In the genomic region with DNA sequence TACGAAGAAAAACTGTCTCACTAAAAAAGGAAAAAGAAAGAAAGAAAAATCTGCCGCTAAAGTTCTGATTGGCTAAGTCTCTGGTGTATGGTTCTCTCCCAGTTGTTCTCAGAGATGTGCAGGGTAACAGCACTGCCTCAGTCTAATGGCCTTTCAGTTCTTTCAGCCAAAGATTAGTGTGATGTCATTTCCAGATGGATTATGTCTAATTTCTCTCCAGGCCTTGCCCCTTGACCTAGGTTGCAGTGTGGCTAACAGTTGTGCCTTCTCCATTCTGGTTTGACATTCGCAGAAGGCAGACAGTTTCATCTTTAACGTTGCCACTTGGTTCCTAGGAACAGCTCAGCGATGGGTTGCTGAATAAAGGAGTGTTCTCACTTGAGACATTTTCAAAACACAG, we compare ENCODE assay signal across 16 mouse cellular contexts.
DNase-seq lines count a peak whose midpoint lies in the region; ATAC-seq and TF ChIP-seq lines count a peak whose summit lies in the region.
"Had no signal": no experiment of that assay in that cellular context is flagged by ENCODE, and none has a peak within 500 bp of the region (broad histone marks: within the 10 kb centered on the region; RNA-seq: fewer than 3 reads in every experiment).

No protein-coding gene starts in this region.

- 54% methylated on average over 5 of the region's 5 CpGs for WGBS in kidney, postnatal 0 days
- WGBS in midbrain, embryonic 10.5 days: 83% methylated on average over 5 of the region's 5 CpGs
- 78% methylated on average over 5 of the region's 5 CpGs for WGBS in midbrain, embryonic 14.5 days

- intact Hi-C loops in heart, postnatal 25 days (cut with DNase I): loop anchor here (2.0 kb wide), 2 partner anchors 28 to 64 kb away; no protein-coding TSS in a partner anchor

- ATAC-seq in kidney, postnatal 0 days (replicated peaks; ENCODE audit: low FRiP score, low read depth): no peak
- no peak for ATAC-seq in midbrain, embryonic 14.5 days (ENCODE audit: low FRiP score, low TSS enrichment)
- ATAC-seq: forebrain, embryonic 13.5 days; midbrain, embryonic 15.5 days had no signal

- no peaks in the 10 kb centered on the region for H3K27me3 ChIP-seq in kidney, postnatal 0 days (ENCODE audit: insufficient read depth, low read length)
- 0 out of 2 replicates have a peak, but pooled peaks cover under 1% of the 10 kb centered on the region for H3K27me3 ChIP-seq in midbrain, embryonic 10.5 days (ENCODE audit: low read depth, poor library complexity, severe bottlenecking)
- H3K27me3 ChIP-seq in midbrain, embryonic 14.5 days (ENCODE audit: control insufficient read depth, insufficient read depth, low read length): no peaks in the 10 kb centered on the region
- H3K27me3 ChIP-seq: forebrain, embryonic 13.5 days; hindbrain, embryonic 12.5 days; midbrain, embryonic 15.5 days had no signal

- no peak overlapping the region for H3K4me3 ChIP-seq in kidney, postnatal 0 days (replicated peaks; ENCODE audit: low read depth, low read length)
- H3K4me3 ChIP-seq in midbrain, embryonic 10.5 days: no peak overlapping the region
- H3K4me3 ChIP-seq in midbrain, embryonic 14.5 days (replicated peaks; ENCODE audit: low read depth, low read length): no peak overlapping the region
- H3K4me3 ChIP-seq: forebrain, embryonic 13.5 days; hindbrain, embryonic 12.5 days; layer of hippocampus, adult 2 months; midbrain, embryonic 15.5 days had no signal

- no peak overlapping the region for H3K4me2 ChIP-seq in kidney, postnatal 0 days (ENCODE audit: low read length)
- H3K4me2 ChIP-seq in midbrain, embryonic 14.5 days (ENCODE audit: low read length): no peak overlapping the region
- H3K4me2 ChIP-seq: forebrain, embryonic 13.5 days; hindbrain, embryonic 12.5 days; midbrain, embryonic 15.5 days had no signal

- peaks cover 4% of the 10 kb centered on the region for H3K4me1 ChIP-seq in kidney, postnatal 0 days (replicated peaks; ENCODE audit: insufficient read depth, low read length)
- peaks cover 65% of the 10 kb centered on the region for H3K4me1 ChIP-seq in midbrain, embryonic 10.5 days
- peaks cover 26% of the 10 kb centered on the region for H3K4me1 ChIP-seq in midbrain, embryonic 14.5 days (ENCODE audit: control insufficient read depth, insufficient read depth, low read length)

- TF ChIP-seq CTCF in kidney, postnatal 0 days (IDR thresholded peaks at IDR 0.05; ENCODE audit: low read depth): no peak

- 0 out of 2 replicates have a peak overlapping the region, but pooled peaks have one; percentile 31 for H3K27ac ChIP-seq in kidney, postnatal 0 days
- 0 out of 2 replicates have a peak overlapping the region, but pooled peaks have one; percentile 28 for H3K27ac ChIP-seq in midbrain, embryonic 10.5 days (replicated peaks)
- no peak overlapping the region for H3K27ac ChIP-seq in midbrain, embryonic 14.5 days (replicated peaks; ENCODE audit: low read depth, low read length)
- H3K27ac ChIP-seq: forebrain, embryonic 13.5 days; hindbrain, embryonic 12.5 days; layer of hippocampus, adult 2 months; midbrain, embryonic 15.5 days had no signal

- peak; percentile 51 for DNase-seq in heart, adult 8-10 months (ENCODE audit: low spot score)
- DNase-seq in heart, postnatal 25 days (ENCODE audit: low spot score): no peak
- DNase-seq in kidney, postnatal 0 days (ENCODE audit: low spot score): no peak
- no peak for DNase-seq in kidney, postnatal 36 days
- no peak for DNase-seq in midbrain, embryonic 10.5 days (ENCODE audit: low spot score)
- DNase-seq in midbrain, embryonic 14.5 days: no peak
- no peak for DNase-seq in frontal cortex, postnatal 25 days (ENCODE audit: low spot score in 2 of 2)
- DNase-seq: cerebellum, adult 9-10 months; left cerebral cortex, postnatal 4 days; retina, postnatal 1 day; right cerebral cortex, postnatal 4 days; thymus, postnatal 4 days had no signal

- no peaks in the 10 kb centered on the region for H3K9me3 ChIP-seq in kidney, postnatal 0 days (replicated peaks; ENCODE audit: low read length)
- H3K9me3 ChIP-seq in midbrain, embryonic 10.5 days (replicated peaks): no peaks in the 10 kb centered on the region
- H3K9me3 ChIP-seq in midbrain, embryonic 14.5 days (ENCODE audit: control insufficient read depth, low read length): no peaks in the 10 kb centered on the region
- H3K9me3 ChIP-seq: forebrain, embryonic 13.5 days; hindbrain, embryonic 12.5 days; midbrain, embryonic 15.5 days had no signal

- 0 out of 2 replicates have a peak, but pooled peaks cover 3% of the 10 kb centered on the region for H3K36me3 ChIP-seq in kidney, postnatal 0 days (ENCODE audit: insufficient read depth, low read length)
- peaks cover 16% of the 10 kb centered on the region for H3K36me3 ChIP-seq in midbrain, embryonic 10.5 days
- H3K36me3 ChIP-seq in midbrain, embryonic 14.5 days (ENCODE audit: control insufficient read depth, insufficient read depth, low read length): no peaks in the 10 kb centered on the region
- H3K36me3 ChIP-seq: hindbrain, embryonic 12.5 days; midbrain, embryonic 15.5 days had no signal

- no peak overlapping the region for H3K9ac ChIP-seq in kidney, postnatal 0 days (ENCODE audit: low read depth, low read length)
- H3K9ac ChIP-seq in midbrain, embryonic 14.5 days (replicated peaks; ENCODE audit: low read length): no peak overlapping the region
- H3K9ac ChIP-seq: forebrain, embryonic 13.5 days; hindbrain, embryonic 12.5 days; midbrain, embryonic 15.5 days had no signal
